Mouse (Mus musculus) kidney, postnatal 0 days (tissue): ENCODE results near the gene Slc7a6. TPM values are rescaled to one million over a fixed set of nuclear protein-coding genes. Genes with fewer than 3 reads are reported as not detected.

Source experiments
- ATAC-seq: fragments of 200-750 bp; cut with Nextera tagmentation; replicated peaks from 2 replicates; pipeline ENCODE4 v1.8.0; 2017; ENCODE audit warnings: low read depth, moderate number of reproducible peaks, moderate TSS enrichment, moderate library complexity; ENCODE audit not compliant: low FRiP score
- DNase-seq: peaks from one replicate; pipeline ENCODE4 v3.0.0-alpha.2; 2016; ENCODE audit warnings: low spot score
- H3K27ac ChIP-seq: fragments of 300-500 bp; sonication (generic); 2 replicates; pipeline ENCODE4 v1.5.1; 2014; ENCODE audit warnings: mild to moderate bottlenecking
- H3K27me3 ChIP-seq: fragments of 300-500 bp; sonication (generic); 2 replicates; pipeline ENCODE4 v1.6.1; 2014; ENCODE audit warnings: low read length, mixed read lengths; ENCODE audit not compliant: insufficient read depth
- H3K36me3 ChIP-seq: fragments of 300-500 bp; sonication (generic); 2 replicates; pipeline ENCODE4 v1.6.1; 2014; ENCODE audit warnings: low read length, mixed read lengths; ENCODE audit not compliant: insufficient read depth
- H3K4me1 ChIP-seq: fragments of 300-500 bp; sonication (generic); replicated peaks from 2 replicates; pipeline ENCODE4 v1.6.1; 2014; ENCODE audit warnings: antibody characterized with exemption, low read length, mixed read lengths; ENCODE audit not compliant: insufficient read depth
- H3K4me2 ChIP-seq: fragments of 300-500 bp; sonication (generic); 2 replicates; pipeline ENCODE4 v1.6.1; 2014; ENCODE audit warnings: mild to moderate bottlenecking, low read length, moderate library complexity, mixed read lengths
- H3K4me3 ChIP-seq: fragments of 300-500 bp; sonication (generic); replicated peaks from 2 replicates; pipeline ENCODE4 v1.5.1; 2014; ENCODE audit warnings: low read depth, low read length
- H3K9ac ChIP-seq: fragments of 300-500 bp; sonication (generic); 2 replicates; pipeline ENCODE4 v1.6.1; 2014; ENCODE audit warnings: low read depth, low read length
- H3K9me3 ChIP-seq: fragments of 300-500 bp; sonication (generic); replicated peaks from 2 replicates; pipeline ENCODE4 v1.6.1; 2016; ENCODE audit warnings: low read length, inconsistent platforms, mixed read lengths
- CTCF ChIP-seq: IDR thresholded peaks from 2 replicates; pipeline ENCODE4 v1.5.1; 2016; ENCODE audit warnings: antibody characterized with exemption, low read depth, mild to moderate bottlenecking, moderate library complexity
- WGBS: fragments of 180-500 bp; shearing (Covaris S2); extraction: QIAGEN DNeasy Blood & Tissue Kit; methylation state at CpG from one replicate; pipeline ENCODE4 v1.1.7; 2014; 5-methylcytosine and 5-hydroxymethylcytosine counted together
- polyA plus RNA-seq: library from polyadenylated mRNA; unstranded; fragments of >200 nt; fragmentation: Nextera tagmentation; extraction: Ambion mirVana; gene quantifications from 2 replicates; pipeline ENCODE4 v1.2.1, GENCODE M21; 2015

Gene Slc7a6
- polyA plus RNA-seq, 1 experiment from 2014 or later = 61.6 TPM

DNA sequence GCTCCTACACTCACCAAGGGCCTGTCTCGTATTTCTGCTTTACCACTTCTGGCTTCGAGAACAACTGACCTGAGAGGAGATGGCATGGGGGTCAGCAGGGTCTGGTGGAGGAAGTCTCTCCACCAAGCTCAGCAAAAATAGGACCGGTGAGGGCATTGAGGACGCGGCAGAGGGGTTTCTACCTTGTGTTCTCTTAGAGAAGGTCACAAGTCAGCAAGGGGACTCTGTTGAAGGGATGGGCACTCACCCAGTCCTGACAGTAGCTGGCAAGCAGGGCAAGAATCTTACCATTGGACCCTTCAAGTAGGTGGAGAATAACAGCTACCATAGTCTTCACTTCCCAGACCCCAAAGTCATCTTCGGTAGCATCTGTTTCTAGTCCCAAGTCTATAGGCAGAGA, 34.7 kb upstream of the Slc7a6 start:
- ATAC-seq (no peak), DNase-seq (no peak)
- H3K4me3 ChIP-seq = no peak overlapping the region
- H3K36me3 ChIP-seq = peaks cover 25% of the 10 kb centered on the region
- H3K9ac ChIP-seq = no peak overlapping the region
- no peaks in the 10 kb centered on the region for H3K27me3 ChIP-seq
- 60% methylated on average over 6 of the region's 6 CpGs for WGBS
- peaks cover 6% of the 10 kb centered on the region for H3K4me1 ChIP-seq
- no peak for TF ChIP-seq CTCF
- H3K4me2 ChIP-seq = no peak overlapping the region
- H3K27ac ChIP-seq = peak overlapping the region; percentile 67
- H3K9me3 ChIP-seq = no peaks in the 10 kb centered on the region

DNA sequence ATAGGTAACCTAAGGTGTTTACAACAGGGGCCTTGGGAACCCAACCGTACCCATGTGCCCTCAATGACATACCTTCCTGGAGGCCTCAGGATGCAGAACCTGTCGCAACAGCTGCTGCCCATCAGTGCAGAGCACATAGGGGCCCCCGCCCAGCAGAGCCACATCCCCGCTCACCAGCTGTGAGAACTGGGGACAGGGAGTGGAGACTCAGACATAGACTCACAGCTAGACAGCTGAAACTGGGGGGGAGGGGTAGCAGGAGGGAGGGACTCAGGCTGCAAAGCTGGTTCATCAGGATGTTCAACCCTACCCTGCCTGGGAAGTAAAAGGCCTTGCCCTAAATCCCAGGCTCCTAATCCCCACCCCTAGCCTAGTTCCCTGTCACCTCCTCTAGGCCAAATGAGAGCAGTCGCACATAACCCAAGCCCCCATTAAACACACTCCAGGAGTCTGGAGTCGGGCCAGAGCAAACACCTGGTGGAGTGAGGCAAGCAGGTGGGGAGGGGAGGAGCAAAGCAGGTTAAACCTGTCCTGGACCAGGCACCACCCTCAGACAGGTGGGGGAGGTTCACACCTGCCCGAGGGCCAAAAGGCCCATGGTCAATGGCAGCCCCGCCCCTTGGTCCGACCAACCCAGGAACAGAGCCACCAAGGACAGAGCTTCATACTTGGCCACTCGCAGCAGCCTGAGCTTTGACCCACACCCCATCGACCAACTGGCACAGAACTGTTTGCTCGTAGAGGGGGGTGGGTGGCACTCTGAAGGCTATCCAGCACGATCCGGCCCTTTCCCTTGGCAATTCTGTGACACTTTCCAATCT, 33.7 kb upstream of the Slc7a6 start:
- H3K4me2 ChIP-seq = peak overlapping the region; percentile 89
- H3K27me3 ChIP-seq = no peaks in the 10 kb centered on the region
- no peak for TF ChIP-seq CTCF
- no peaks in the 10 kb centered on the region for H3K9me3 ChIP-seq
- peak overlapping the region; percentile 94 for H3K27ac ChIP-seq
- DNase-seq = peak; percentile 56
- H3K4me3 ChIP-seq = peak overlapping the region; percentile 49
- H3K4me1 ChIP-seq = peaks cover 6% of the 10 kb centered on the region
- 11% methylated on average over 14 of the region's 14 CpGs for WGBS
- H3K9ac ChIP-seq = peak overlapping the region; percentile 77
- H3K36me3 ChIP-seq = peaks cover 21% of the 10 kb centered on the region
- peak; percentile 85 for ATAC-seq

DNA sequence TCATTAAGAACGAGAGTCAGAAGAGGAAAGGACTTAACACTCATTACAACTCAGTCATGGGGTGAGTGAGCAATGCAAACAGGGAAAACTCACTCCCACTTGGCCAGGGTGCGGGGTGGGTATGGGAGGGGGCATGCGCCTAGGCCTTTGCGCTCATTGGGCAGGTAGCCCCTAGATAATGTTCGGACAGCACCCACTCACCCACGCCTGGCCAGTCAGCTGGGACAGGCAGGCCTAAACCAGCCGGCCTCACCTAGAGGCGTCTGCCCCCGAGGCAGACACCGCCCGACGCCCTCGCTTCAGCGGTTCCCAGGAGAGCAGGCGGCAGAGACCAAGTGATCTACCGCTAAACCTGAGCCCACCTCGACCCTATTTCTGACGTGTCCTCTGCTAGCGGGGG, 33.0 kb upstream of the Slc7a6 start:
- H3K9ac ChIP-seq = peak overlapping the region; percentile 77
- 5% methylated on average over 19 of the region's 19 CpGs for WGBS
- ATAC-seq (peak; percentile 50), DNase-seq (peak; percentile 29)
- no peaks in the 10 kb centered on the region for H3K9me3 ChIP-seq
- peak overlapping the region; percentile 49 for H3K4me3 ChIP-seq
- peak overlapping the region; percentile 94 for H3K27ac ChIP-seq
- H3K4me1 ChIP-seq = peaks cover 6% of the 10 kb centered on the region
- no peak for TF ChIP-seq CTCF
- H3K36me3 ChIP-seq = peaks cover 17% of the 10 kb centered on the region
- H3K4me2 ChIP-seq = peak overlapping the region; percentile 89
- no peaks in the 10 kb centered on the region for H3K27me3 ChIP-seq

DNA sequence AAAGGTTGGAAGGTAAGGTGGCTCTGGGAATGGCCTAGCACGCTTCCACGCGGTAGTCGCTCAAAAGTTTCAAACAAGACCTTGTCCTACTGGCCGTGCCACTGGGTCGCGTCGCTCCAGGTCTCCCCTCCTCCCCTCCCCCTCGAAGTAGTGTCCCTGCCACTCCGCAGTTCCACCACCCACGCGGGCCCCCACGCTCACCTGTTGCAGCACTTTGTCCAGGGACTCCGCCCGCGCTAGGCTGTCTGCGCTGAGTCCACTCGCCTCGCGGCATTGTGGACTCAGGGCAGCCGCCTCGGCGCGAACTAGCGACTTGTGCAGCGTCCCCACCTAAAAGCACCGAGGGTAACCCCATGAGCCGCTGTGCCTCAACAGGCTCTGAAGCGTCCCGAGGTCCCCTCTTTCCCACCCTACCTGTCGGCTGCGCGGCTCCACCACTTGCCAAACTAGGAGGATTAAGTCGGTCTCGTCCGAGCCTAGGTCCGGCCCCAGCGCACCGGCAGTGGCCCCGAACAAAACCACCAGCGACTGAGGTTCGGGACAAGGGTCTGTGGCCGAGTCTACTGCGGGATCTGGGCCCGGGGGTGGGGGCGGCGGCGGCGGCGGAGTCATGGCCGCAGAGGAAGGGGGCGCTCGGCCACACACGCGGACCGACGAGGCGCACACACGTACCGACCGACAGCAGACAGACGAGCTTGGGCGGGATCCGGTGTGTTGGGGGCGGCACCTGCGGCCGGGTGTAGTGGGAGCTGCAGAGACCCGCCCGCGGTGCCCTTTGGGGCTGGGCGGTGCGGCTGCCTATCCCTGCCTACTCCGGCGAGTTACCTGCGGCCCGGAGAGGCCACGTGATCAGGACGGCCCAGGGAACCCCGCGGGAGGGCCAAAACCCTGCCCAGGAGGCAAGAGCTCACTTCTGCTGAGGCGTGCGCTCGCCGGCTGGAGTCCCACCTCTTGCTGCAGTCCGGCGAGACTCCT, 32.2 kb upstream of the Slc7a6 start, which contains the start of gene Esrp2:
Esrp2 (minus strand) TSS at position 819 of the 975 bp plus-strand sequence.
- Histone ChIP-seq H3K4me1 (peaks cover 6% of the 10 kb centered on the region), H3K27me3 (no peaks in the 10 kb centered on the region), H3K36me3 (peaks cover 11% of the 10 kb centered on the region), H3K27ac (peak within 1 kb of the TSS; percentile 94), H3K4me3 (peak within 1 kb of the TSS; percentile 49), H3K4me2 (peak within 1 kb of the TSS; percentile 89), H3K9ac (peak within 1 kb of the TSS; percentile 77), H3K9me3 (no peaks in the 10 kb centered on the region)
- no peak for TF ChIP-seq CTCF
- under 1% methylated on average over 86 of the region's 86 CpGs for WGBS
- ATAC-seq = peak; percentile 78
- DNase-seq = peak; percentile 54

DNA sequence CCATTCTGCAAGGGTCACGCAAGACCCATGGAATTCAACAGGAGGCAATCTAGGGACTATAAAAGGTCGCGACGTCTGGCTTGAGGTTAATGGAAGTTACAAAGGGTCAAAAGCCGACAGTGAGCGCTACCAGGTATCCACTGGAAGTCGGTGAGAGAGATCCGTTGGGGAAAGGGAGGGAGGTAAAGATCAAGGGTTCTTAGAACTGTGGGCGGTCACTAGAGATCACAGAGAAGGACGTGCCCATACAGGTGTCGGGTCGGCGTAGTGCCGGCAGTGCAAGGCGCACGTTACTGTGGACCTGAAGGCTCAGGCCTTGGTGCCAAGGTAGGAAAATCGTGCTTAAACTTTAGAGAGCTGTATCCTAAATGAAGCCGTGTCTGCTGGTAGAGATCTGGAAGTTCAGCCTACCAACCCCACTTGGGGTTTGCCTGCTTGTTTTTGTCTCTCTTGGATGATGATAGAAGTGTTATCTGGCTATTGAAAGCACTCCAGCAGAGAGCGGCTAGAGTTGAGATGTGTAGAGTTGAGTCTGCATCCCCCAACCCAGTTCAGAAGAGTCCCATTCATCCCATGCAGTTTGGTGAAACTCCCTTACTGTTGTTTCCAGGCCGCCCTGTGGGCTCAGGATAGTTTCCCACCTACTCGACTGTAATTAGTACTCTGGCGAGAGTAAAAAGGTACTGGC, 31.3 kb upstream of the Slc7a6 start:
- peak overlapping the region; percentile 77 for H3K9ac ChIP-seq
- WGBS = 11% methylated on average over 22 of the region's 22 CpGs
- no peaks in the 10 kb centered on the region for H3K27me3 ChIP-seq
- H3K36me3 ChIP-seq = peaks cover 5% of the 10 kb centered on the region
- DNase-seq (no peak), ATAC-seq (no peak)
- peak overlapping the region; percentile 49 for H3K4me3 ChIP-seq
- peak overlapping the region; percentile 89 for H3K4me2 ChIP-seq
- no peaks in the 10 kb centered on the region for H3K9me3 ChIP-seq
- TF ChIP-seq CTCF = no peak
- H3K4me1 ChIP-seq = peaks cover 6% of the 10 kb centered on the region
- peak overlapping the region; percentile 94 for H3K27ac ChIP-seq
